Mouse (Mus musculus) lung, adult 18-20 months (tissue): ENCODE measurements around the gene Ccl25.
"Not testable (repeated sequence)": the region's sequence is repeated elsewhere in the genome, so short reads cannot be mapped to it uniquely, and the experiment has no call there.

Experiments
- DNase-seq, 2 experiments: peaks; one replicate each; pipeline ENCODE4 v3.0.0; 2022; ENCODE audit warnings: mixed read lengths in 2 of 2

The Ccl25 gene

DNA sequence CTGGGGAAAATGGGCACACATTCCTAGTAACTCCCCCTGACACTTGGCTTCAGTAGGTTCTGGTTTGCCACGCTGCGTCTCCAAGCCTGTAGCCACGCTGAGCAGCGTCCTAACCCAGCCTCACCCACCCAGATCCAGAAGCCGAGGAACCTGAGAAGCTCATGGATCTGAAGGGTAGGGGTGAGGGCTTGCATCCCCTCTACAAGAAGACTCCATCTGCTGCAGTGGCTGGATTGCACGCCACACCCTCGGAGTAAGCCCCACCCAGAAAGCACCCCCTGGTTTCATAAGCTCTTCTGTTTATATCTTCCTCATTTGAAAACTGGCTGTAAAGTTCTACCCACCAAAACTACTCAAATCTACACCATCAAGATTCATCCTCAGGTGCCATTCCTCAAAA is 22.7 kb downstream of the Ccl25 start:
- no peak for DNase-seq

DNA sequence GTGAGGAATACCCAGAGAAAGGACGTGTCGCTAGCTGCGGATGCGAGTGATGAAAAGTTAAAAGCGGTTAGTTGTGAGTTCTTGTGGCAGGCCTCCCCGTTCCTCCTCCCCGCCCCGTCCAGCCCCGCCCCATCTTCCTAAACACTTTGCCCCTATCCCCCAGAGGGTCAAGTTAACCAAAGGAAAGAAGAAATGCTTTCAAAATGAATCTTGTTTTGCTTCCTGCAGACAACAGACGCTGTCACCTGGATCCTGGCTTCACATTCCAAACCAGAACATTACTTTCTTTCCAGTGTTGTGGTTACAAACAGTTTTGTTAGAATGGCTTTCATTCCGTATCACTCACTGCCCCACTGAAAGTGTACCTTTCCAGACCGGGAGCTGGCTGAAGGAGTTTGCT is 23.3 kb downstream of the Ccl25 start:
- DNase-seq = no peak

DNA sequence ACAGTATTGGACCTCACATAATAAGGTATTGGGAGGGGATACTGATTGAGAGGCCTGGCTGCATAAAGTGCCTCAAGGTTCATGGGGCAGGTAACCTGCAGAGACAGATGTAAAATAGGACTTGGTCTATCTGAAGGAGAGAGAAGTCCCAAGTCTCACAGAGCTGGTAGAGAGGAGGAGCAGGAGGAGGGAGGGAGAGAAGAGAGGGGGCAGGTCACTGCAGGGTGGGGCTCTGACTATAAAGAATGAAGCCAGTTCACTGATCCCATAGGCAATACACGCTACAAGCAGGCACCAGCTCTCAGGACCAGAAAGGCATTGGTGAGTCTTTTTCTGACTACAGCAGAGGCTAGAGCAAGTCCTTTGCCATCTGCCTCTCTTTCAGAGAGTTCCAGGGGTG is 24.3 kb downstream of the Ccl25 start:
- no peak for DNase-seq

DNA sequence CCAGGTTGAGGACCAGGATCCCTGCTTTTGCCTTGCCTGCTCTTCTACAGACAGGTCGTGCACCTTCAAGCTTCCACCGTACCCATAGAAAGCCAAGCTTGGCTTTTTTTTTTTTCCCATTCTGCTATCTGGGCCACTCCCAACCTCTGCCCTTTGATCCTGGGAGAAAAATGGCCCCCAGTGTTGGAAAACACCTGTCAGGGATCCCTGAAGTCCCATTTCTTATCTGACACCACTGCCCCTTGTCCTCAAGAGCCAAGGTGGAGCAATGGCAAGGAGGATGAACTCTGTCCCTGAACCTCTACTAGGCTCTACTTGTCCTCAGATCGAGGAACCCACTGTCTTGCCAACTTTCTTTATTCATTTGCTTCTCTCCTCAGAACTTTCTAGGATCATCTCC is 25.6 kb downstream of the Ccl25 start:
- no peak for DNase-seq

DNA sequence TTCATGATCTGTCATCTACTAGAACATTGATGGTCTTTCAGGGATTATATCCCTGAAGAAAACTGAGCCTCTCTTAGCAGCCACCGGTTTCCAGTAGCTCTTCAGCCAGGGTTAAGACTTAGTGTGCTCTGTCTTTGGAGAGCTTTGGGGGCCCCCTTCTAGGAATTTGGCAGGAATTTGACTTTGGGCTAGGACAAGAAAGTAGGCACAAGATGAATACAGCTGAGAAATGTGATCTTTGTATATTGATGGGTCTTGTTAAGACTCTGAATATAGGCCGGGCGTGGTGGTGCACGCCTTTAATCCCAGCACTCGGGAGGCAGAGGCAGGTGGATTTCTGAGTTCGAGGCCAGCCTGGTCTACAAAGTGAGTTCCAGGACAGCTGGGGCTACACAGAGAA is 27.6 kb downstream of the Ccl25 start:
- not testable (repeated sequence) for DNase-seq

DNA sequence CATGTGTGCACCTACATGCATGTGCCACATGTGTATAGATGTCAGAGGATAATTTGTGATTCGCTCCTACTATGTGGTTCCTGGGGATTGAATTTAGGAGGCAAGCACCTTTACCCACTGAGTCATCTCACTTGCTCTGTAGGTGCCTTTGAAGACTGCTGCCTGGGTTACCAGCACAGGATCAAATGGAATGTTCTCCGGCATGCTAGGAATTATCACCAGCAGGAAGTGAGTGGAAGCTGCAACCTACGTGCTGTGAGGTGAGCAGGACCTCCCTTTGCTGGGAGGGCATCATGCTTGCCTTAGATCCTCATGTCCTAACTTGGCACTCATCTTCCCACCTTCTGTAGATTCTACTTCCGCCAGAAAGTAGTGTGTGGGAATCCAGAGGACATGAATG is 28.7 kb downstream of the Ccl25 start:
- no peak for DNase-seq

DNA sequence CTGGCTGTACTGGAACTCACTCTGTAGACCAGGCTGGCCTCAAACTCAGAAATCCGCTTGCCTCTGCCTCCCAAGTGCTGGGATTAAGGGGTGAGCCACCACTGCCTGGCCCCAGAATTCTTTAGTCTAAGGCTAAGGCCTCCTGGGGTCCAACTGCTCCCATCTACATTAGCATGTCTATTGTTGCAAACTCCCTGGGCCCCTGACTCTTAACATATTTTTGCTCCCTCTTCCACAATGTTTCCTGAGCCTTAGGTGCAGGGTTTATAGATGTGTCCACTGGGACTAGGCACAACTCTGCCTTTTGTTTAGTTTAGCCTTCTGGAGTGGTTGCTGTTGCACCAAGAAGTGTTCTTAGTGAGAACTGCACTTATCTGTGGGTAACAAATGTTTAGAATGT is 29.5 kb downstream of the Ccl25 start:
- DNase-seq = no peak

DNA sequence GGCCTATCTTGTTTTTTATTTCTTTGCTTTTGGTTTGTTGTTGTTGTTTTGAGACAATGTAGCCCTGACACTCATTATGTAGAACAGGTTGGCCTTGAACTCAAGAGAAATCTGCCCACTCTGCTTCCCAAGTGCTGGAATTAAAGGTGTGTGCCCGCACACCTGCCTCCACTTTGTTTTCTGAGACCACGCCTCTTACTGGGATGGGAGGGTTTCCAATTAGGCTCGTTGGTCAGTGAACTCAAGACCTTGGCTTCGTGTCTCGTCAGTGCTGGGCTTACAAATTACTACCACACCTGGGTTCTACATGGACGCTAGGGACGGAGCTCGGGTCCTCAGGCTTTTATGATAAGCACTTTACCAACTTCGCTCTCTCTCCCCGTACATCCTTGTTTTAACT is 30.4 kb downstream of the Ccl25 start:
- DNase-seq = no peak

DNA sequence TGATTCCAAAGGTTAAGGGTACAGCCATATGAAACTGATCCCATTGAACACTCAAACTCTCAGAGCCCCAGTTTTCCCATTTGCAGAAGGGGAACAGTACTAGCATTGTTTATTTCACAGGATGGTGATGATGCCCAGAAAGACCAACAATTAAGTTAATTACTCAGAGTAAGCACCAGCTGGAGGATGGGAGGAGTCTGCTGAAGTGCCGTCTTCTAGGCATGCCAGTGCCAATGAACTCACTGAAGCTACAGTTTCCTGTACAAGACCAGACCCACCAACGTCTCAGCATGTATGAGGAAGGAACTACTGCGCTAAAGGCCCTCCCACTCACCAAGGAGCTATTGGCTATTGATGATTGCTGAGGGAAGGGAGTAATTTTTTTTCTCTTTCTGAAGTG is 34.4 kb downstream of the Ccl25 start:
- no peak for DNase-seq

DNA sequence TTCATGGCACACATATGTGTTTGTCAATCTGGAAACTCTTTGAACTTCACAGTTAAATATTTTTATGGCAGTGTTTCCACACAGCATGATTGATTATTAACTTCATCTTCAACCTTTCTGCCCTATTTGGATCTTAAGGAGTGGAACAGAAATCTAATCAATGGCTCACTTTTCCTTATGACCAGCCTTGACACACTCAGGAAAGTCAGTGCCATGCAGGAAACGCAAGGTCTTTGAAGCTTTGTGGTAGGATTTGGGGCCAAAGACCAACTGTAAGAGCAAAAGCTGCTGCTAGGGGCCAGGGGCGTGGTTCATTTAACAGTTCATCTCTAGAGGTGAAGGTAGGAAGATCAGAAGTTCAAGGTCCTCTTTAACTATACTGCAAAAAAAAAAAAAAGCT is 35.9 kb downstream of the Ccl25 start:
- no peak for DNase-seq

DNA sequence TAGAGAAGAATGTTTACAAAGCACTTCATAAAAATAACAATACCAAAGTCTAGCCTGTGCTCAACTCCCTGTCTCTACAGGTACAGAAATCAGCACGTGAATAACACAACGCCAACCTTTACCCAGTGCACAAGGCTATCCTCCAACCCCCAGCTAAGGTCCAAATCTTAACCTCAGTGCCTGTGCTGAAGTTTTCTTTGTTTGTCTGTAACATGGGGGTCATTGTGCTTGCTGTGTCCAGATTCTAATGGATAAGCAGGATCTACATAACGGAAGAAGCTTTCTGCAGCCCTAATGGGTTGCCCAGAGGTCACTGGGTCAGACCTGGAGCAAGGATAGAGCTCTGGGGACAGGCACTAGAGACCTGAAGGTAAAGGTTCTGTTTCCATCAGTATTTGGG is 41.2 kb downstream of the Ccl25 start:
- DNase-seq = no peak

DNA sequence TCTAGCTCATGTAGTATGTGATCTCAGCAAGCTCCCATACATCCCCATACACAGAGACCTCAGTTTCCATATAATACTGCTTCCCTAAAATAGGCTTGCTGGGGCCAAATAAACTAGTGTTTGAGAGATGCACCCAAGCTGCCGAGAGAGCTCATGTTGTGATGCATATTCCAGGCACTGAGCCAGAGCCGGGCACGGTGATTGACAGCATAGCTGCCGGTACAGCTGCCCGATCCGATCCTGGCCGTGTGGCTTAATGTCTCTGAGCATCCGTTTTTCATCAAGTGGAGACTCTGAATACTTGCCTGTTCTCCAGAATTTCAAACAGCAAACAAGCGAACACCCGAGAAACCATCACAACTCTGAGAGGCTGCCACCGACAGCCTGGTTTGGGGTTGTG is 42.8 kb downstream of the Ccl25 start:
- no peak for DNase-seq

DNA sequence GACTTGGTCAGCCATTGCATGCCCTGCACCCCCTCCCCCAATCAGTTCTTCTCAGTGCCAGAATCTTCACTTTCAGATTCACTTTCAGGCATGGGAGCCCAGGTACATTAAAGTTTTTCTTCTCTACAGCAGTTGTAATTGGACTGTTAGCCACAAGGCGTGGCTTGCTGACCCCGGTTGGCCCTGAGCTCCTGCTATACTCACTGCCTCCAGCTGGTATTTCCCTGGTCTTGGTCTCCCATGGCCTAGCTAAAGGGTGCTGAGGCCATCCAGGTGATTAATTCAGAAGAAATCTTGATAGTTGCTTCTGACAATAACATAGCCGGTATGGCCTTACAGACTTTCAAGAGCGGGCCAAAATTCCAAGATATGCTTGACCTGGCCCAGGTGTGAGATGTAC is 43.5 kb downstream of the Ccl25 start:
- DNase-seq = no peak

DNA sequence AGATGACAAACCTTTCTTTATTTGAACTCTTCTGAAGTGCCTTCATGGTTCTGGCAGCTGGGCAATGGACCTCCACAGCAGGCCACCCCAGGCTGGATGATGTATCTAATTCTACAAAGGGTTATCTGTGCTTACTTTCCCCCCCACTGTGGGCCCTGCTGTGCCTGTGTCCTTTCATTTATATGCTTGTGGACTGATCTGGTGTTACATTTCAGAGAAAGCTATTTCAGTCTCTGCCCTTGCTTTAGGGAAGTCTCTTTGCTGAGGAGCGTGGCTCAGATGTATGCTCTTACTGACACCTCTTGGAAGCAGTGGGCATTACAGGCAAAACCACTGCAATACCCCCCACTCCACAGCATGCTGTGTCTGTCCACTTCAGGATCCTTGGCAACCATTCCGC is 45.1 kb downstream of the Ccl25 start:
- DNase-seq = peak; percentile 12 to 27

DNA sequence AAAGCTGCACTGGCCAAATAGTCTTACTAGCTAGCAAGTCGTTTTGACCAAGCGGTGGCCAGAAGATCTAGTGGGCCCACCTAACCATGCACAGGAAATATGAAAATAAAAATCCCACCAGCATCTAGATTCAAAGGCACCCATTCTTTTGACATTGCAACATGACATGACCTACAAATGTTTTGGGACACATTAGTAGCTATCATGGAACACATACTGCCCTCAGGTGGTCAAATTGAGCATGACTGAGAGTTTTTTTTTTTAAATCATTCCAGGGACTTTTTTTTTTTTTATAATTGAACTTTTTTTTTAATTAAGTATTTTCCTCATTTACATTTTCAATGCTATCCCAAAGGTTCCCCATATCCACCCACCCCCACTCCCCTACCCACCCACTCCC is 47.6 kb downstream of the Ccl25 start:
- DNase-seq = no peak

DNA sequence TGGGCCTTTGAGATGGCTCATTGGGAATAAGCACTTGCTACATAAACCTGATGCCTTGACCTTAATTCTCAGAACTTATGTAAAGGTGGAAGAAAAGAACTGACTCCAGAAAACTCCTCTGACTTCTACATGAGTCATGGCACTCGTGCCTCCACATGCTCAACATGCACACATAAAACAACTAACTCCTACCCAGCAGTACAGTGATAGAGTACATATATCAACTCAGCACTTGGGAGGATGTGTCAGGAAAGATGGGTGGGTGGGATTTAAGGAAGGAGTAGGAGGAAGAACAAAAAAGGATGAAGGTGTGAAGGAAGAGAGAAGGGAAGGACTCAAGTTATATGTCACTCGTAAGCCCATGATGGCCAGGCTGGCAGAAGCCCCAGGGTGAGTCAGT is 76.4 kb downstream of the Ccl25 start:
- DNase-seq = no peak

DNA sequence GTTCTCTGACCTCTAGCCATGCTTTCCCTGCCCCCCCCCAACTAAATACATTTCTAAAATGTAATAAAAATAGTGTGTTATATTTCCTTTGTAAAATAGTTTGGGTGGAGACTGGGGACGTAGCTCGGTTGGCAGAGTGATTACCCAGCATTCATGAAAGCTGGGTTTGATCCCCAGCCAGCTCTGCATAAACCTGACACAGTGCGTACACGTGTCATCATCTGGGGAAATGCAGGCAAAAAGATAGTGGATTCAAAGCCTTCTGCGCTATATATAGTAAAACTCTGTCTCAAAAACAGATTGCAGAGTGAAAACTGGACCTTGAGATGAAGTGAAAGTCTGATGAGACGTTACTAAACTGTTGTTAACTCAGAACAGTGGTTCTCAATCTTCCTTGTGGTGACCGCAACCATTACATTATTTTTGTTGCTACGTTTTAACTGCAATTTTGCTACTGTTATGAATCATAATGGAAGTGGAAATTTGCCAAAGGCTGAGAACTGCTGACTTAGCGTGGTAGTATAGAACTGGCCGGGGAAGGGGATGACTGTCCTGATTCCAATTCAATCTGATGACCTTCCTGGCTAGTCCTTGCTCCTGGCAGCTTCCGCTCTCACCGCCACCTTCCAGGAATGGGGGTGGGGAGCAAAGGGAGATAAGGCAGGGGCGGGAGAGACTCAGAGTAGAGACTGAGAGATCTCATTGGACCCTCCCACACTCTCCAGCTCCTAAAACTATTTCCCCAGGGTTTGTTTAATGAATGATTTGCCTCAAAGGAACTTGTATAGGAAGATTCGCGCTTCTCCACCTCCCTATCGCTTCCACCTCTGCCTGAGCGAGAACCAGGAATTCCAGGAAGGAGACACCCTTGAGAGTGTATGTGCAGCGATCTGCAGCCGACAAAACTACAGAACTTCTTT is 79.2 kb downstream of the Ccl25 start:
- DNase-seq = peak; percentile 9 to 16

DNA sequence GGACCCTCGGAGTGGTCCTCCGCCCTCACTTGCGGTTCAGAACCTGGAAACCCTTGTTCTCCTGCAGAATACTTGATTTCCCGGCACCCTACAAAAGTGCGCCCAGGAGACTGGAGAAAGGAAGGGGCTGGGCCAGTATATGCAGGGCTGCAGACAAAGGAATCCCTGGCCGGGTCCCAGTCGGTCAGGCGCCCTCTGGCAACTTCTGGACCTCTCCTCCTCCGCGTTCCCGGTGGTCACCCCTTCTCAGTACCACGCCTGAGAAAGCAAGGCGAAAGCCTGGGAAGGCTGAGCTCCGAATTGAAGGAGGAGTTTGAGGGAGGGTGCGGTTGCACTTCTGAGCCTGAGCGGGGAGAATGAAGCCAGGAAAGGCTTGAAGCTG is 79.9 kb downstream of the Ccl25 start:
- peak; percentile 10 to 17 for DNase-seq

DNA sequence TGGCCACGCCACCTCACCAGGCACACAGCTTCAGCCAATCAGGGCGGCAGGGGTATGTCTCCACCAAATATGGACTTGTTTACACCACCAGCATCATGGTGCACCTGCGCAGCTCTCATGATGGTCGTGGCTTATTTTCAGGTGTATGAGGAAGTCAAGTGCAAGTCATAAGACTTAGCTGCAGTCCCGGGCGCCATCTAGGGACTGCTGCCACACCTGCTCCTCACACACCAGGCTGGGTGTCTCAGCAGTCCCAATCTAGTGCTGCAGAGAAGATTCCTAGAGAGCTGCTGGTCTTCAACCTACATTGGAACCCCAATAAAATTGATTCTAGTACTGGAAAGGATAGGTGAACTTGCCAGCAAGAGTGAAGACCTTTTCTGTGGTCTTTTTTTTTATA is 83.4 kb downstream of the Ccl25 start:
- not testable (repeated sequence) for DNase-seq
